Mouse (Mus musculus): ENCODE data around the gene Trpc4ap. TPM values are rescaled to one million over a fixed set of nuclear protein-coding genes. Genes with fewer than 3 reads are reported as not detected.
"Not testable (repeated sequence)": the region's sequence is repeated elsewhere in the genome, so short reads cannot be mapped to it uniquely, and the experiment has no call there.

Gene Trpc4ap
- polyA plus RNA-seq, 1 experiment from 2014 or later = 115 TPM

DNA sequence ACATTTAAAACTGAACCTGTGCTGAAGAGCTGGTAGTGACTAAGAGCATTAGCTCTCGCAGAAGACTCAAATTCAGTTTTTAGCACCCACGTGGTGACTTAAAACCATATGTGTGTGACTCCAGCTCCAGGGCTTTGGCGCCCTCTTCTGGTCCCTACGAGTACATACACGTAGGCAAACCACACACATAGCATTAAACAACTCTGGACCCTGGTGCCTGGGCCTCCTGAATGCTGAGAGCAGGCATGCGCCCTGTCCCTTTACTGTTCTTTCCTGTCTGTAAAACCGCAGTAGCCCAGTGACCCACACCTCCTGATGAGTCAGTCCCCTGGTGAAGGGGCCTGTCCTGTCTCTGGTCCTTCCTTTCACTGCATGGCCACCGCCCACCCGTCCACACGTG lies 67.5 kb downstream of the Trpc4ap start:
- 37% methylated on average over 10 of the region's 10 CpGs for WGBS
- Histone ChIP-seq H3K4me1 (peaks cover 8% of the 10 kb centered on the region), H3K4me3 (replicated peaks) (no peak overlapping the region), H3K9ac (no peak overlapping the region), H3K36me3 (no peaks in the 10 kb centered on the region), H3K4me2 (no peak overlapping the region), H3K27ac (no peak overlapping the region), H3K9me3 (no peaks in the 10 kb centered on the region), H3K27me3 (replicated peaks) (peaks cover 28% of the 10 kb centered on the region)
- no peak for ATAC-seq (ENCODE audit: insufficient read depth, low FRiP score, low read depth)

DNA sequence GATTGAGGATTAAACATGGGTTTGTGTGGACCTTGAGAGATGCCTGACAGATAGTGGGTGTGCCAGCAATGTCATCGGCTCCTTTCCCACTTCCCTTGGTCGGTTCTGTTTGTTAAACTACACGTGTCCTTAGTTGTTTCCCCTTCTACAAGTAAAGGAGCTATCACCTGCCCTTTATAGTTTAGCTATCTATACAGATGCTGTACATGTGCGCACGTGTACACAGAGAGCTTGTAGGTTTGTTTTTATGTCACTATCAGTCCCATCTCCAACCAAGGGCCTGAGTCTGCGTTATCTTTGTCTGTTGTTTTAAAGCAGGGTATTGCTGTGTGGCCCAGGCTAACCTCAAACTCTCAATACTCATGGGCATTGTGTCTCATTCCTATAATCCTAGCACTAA lies 68.2 kb downstream of the Trpc4ap start:
- Histone ChIP-seq H3K9me3 (no peaks in the 10 kb centered on the region), H3K36me3 (no peaks in the 10 kb centered on the region), H3K4me1 (peaks cover 2% of the 10 kb centered on the region; the same call in 1 of the 2 replicates), H3K4me3 (replicated peaks) (no peak overlapping the region), H3K9ac (no peak overlapping the region), H3K27ac (no peak overlapping the region), H3K4me2 (no peak overlapping the region), H3K27me3 (replicated peaks) (peaks cover 22% of the 10 kb centered on the region; the same call in 1 of the 2 replicates)
- WGBS = 75% methylated on average over 6 of the region's 6 CpGs
- no peak for ATAC-seq (ENCODE audit: insufficient read depth, low FRiP score, low read depth)

DNA sequence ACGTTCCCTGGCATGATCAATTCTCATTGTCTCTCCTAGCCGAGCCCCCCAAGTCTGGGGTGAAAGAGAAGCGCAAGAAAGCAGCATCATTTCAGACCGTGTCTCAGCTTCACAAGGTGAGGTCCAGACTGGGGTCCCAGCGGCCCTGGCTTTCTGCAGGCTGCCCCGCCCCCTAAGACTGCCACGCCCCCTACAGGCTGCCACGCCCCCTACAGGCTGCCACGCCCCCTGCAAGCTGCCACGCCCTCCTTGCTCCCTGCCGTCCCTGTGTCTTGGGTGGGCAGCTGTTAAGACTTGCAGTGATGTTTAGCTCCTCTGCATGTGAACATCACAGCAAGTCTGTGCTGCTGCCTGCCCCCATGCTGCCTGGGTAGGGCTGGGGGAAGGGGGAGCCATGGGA lies 69.6 kb downstream of the Trpc4ap start:
- Histone ChIP-seq H3K27me3 (replicated peaks) (peaks cover 17% of the 10 kb centered on the region; the same call in 1 of the 2 replicates), H3K9ac (no peak overlapping the region), H3K4me3 (replicated peaks) (no peak overlapping the region), H3K9me3 (no peaks in the 10 kb centered on the region), H3K27ac (no peak overlapping the region), H3K4me1 (no peaks in the 10 kb centered on the region), H3K36me3 (no peaks in the 10 kb centered on the region), H3K4me2 (no peak overlapping the region)
- WGBS = 30% methylated on average over 11 of the region's 11 CpGs
- ATAC-seq (ENCODE audit: insufficient read depth, low FRiP score, low read depth) = no peak

DNA sequence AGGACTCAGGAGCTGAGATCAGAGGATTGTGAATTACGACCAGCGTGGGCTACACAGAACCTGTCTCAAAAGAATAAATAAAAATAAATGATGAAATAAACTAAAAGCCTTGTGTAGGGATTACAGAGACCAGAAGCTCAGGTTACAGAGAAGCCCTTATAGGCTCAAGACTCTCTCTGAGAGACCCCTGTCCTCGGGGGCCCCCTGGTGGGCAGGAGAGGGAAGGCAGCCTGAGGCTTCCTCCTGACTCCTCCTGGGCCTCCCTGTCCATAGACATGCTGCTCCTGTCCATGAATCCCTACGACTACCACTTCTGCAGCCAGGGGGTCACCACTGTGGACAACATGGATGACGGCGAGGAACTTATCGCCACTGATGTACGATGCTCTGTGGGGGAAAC lies 72.4 kb downstream of the Trpc4ap start:
- ATAC-seq (ENCODE audit: insufficient read depth, low FRiP score, low read depth) = peak; percentile 62; the same call in 1 of the 2 replicates

DNA sequence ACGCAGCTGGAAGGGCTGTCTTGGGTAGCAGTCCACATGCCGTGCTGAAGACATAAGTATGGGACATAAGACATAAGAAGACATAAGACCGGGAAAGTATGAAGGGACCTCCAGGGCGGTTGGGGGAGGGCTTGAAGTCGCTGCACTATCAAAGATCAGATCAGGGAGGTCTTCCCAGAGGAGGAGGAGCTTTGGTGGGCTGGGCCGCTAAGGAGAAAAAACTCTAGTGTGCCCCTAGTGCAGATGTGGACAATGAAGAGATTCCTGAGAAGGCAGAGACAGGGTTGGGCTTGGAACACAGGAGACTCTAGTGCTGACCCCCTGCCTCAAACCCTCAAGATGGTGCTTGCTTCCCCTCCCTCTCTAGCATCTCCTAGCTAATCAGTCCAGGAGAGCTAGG lies 75.2 kb downstream of the Trpc4ap start:
- H3K9ac ChIP-seq = no peak overlapping the region
- H3K4me3 ChIP-seq (replicated peaks) = no peak overlapping the region
- H3K4me1 ChIP-seq = 0 out of 2 replicates have a peak, but pooled peaks cover 6% of the 10 kb centered on the region
- no peak overlapping the region for H3K4me2 ChIP-seq
- 48% methylated on average over 6 of the region's 6 CpGs for WGBS
- 0 out of 2 replicates have a peak, but pooled peaks cover 6% of the 10 kb centered on the region for H3K27me3 ChIP-seq (replicated peaks)
- H3K9me3 ChIP-seq = no peaks in the 10 kb centered on the region
- no peak for ATAC-seq (ENCODE audit: insufficient read depth, low FRiP score, low read depth)
- no peak overlapping the region for H3K27ac ChIP-seq
- H3K36me3 ChIP-seq = no peaks in the 10 kb centered on the region

More for the DNA sequence above, 72.4 kb downstream of the Trpc4ap start:
- no peaks in the 10 kb centered on the region for H3K36me3 ChIP-seq
- 0 out of 2 replicates have a peak, but pooled peaks cover 8% of the 10 kb centered on the region for H3K27me3 ChIP-seq (replicated peaks)
- 16% methylated on average over 8 of the region's 8 CpGs for WGBS
- H3K27ac ChIP-seq = no peak overlapping the region
- H3K4me2 ChIP-seq = no peak overlapping the region
- no peak overlapping the region for H3K9ac ChIP-seq
- H3K4me3 ChIP-seq (replicated peaks) = no peak overlapping the region
- no peaks in the 10 kb centered on the region for H3K4me1 ChIP-seq
- no peaks in the 10 kb centered on the region for H3K9me3 ChIP-seq

DNA sequence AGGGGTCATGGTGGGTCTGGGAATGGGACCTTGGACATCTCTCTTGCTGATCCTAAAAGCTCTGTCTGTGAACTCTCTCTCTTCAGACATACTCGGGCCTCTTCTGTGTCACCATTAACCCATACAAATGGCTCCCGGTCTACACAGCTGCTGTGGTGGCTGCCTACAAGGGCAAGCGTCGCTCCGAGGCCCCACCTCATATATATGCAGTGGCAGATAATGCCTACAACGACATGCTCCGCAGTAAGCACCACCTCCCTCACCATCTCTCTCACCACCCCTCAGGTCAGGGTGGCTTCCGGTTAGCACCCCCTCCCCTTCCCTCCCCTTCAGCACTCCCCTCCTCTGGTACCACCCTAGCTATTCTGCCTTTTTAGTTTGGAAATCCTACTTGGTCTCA lies 78.2 kb downstream of the Trpc4ap start:
- H3K27me3 ChIP-seq (replicated peaks) = 0 out of 2 replicates have a peak, but pooled peaks cover 3% of the 10 kb centered on the region
- 56% methylated on average over 8 of the region's 8 CpGs for WGBS
- H3K9ac ChIP-seq = no peak overlapping the region
- no peaks in the 10 kb centered on the region for H3K36me3 ChIP-seq
- H3K4me3 ChIP-seq (replicated peaks) = no peak overlapping the region
- H3K4me1 ChIP-seq = 0 out of 2 replicates have a peak, but pooled peaks cover 6% of the 10 kb centered on the region
- ATAC-seq (ENCODE audit: insufficient read depth, low FRiP score, low read depth) = peak; percentile 59; the same call in 1 of the 2 replicates
- H3K9me3 ChIP-seq = no peaks in the 10 kb centered on the region
- no peak overlapping the region for H3K27ac ChIP-seq
- peak overlapping the region; percentile 57 for H3K4me2 ChIP-seq

DNA sequence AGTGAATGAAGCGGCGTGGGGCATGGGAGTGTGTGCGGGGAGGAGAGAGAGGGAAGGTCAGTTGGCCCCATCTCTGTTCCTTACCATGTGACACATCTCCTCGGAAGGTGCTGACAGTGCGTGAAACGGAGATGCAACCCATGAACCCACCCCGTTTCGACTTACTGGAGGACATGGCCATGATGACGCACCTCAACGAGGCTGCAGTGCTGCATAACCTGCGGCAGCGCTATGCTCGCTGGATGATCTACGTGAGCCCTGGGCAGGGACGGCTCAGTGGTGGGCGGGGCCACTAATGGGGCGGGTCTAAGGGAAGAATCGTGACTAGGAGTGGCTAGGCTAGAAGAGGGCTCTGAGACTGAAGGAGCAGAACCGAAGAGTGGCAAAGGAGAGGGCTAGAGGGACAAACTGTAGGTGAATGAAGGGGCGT lies 78.8 kb downstream of the Trpc4ap start:
- Histone ChIP-seq H3K36me3 (no peaks in the 10 kb centered on the region), H3K4me1 (0 out of 2 replicates have a peak, but pooled peaks cover 6% of the 10 kb centered on the region), H3K4me3 (replicated peaks) (peak overlapping the region; percentile 36), H3K9me3 (no peaks in the 10 kb centered on the region), H3K27me3 (replicated peaks) (0 out of 2 replicates have a peak, but pooled peaks cover 3% of the 10 kb centered on the region), H3K4me2 (peak overlapping the region; percentile 57), H3K9ac (no peak overlapping the region), H3K27ac (no peak overlapping the region)
- 5% methylated on average over 20 of the region's 20 CpGs for WGBS
- peak; percentile 93 for ATAC-seq (ENCODE audit: insufficient read depth, low FRiP score, low read depth)

DNA sequence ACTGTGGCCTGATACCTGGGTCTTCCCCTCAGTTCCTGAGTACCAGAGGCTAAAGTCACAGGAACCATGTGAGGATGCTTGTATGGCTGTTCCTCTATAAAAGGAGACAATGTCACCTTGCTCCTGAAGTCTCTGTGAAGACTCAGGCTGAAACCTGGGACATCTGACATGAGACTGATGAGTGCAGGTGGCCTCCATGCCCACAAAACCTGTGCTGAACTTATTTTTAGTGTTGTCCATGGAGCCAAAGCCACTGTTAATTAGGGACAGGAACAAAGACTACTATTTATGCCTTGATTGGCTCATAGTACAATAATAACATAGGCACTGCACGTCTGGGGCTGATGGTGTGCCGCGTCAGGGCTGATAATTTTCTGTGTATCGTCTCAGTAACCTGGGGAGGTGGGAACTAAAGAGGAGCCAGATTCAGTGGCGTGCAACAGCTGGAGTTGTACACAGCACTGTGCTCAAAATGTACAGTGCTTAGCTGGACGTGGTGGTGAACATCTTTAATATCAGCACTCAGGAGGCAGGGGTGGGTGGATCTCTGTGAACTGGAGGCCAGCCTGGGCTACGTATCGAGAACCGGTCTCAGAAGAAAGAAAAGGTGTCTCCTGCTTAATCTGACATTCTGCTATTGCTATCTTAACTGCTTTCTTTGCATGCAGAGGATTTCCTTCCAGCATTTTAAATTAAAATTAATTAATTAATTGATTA lies 80.2 kb downstream of the Trpc4ap start:
- Histone ChIP-seq H3K9me3 (no peaks in the 10 kb centered on the region), H3K9ac (no peak overlapping the region), H3K27ac (no peak overlapping the region), H3K4me2 (no peak overlapping the region), H3K36me3 (no peaks in the 10 kb centered on the region), H3K4me3 (replicated peaks) (no peak overlapping the region), H3K27me3 (replicated peaks) (0 out of 2 replicates have a peak, but pooled peaks cover 3% of the 10 kb centered on the region), H3K4me1 (0 out of 2 replicates have a peak, but pooled peaks cover 6% of the 10 kb centered on the region)
- 81% methylated on average over 9 of the region's 9 CpGs for WGBS
- ATAC-seq (ENCODE audit: insufficient read depth, low FRiP score, low read depth) = no peak

DNA sequence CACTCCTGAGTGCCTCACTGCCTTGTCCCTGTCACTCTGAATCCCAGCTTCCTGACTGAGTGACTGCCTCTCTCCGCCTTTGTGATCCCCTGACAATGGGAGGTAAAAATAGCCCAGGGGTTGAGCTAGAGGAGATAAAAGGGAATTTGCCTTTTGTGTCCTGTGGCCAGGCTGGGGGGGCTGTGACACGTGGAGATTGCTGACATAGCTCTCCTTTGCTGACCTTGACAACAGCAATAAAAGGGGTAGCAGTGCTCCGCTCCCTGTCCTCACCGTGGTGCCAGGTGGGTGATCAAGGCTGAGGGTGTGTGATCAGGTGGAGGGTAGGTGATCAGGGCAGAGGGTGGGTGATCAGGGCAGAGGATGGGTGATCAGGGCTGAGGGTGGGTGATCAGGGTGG lies 81.2 kb downstream of the Trpc4ap start, which contains the start of gene Myh7b:
Gene Myh7b, plus strand, starts transcription at position 235 of the 400 bp plus-strand sequence.
- Histone ChIP-seq H3K4me3 (replicated peaks) (no peak within 1 kb of the TSS), H3K9ac (no peak within 1 kb of the TSS), H3K27me3 (replicated peaks) (0 out of 2 replicates have a peak, but pooled peaks cover 3% of the 10 kb centered on the region), H3K36me3 (no peaks in the 10 kb centered on the region), H3K4me2 (no peak within 1 kb of the TSS), H3K4me1 (0 out of 2 replicates have a peak, but pooled peaks cover 6% of the 10 kb centered on the region), H3K9me3 (no peaks in the 10 kb centered on the region), H3K27ac (no peak within 1 kb of the TSS)
- 43% methylated on average over 4 of the region's 4 CpGs for WGBS
- no peak for ATAC-seq (ENCODE audit: insufficient read depth, low FRiP score, low read depth)

DNA sequence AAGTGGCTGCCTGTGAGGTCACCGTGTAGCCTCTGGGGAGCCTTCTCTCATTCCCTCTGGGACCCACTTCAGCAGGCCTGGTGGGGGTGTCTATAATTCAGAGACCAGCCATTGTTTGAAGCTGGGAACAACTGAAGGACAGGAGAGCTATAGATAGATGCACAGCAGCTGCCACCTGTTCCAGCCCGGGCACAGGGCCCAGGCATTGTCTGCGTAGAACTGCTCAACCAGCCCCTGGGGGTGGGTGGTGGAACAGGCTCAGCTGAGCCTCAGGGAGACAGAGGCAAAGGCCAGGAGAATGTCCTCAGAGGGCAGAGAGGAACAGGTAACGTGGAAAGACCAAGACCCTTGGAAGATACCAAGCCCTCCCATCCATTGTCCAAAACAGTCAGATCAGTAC lies 85.8 kb downstream of the Trpc4ap start:
- Histone ChIP-seq H3K27ac (no peak overlapping the region), H3K27me3 (replicated peaks) (no peaks in the 10 kb centered on the region), H3K4me3 (replicated peaks) (no peak overlapping the region), H3K9ac (no peak overlapping the region), H3K4me2 (no peak overlapping the region), H3K36me3 (no peaks in the 10 kb centered on the region), H3K4me1 (no peaks in the 10 kb centered on the region), H3K9me3 (no peaks in the 10 kb centered on the region)
- 70% methylated on average over 4 of the region's 4 CpGs for WGBS
- no peak for ATAC-seq (ENCODE audit: insufficient read depth, low FRiP score, low read depth)

DNA sequence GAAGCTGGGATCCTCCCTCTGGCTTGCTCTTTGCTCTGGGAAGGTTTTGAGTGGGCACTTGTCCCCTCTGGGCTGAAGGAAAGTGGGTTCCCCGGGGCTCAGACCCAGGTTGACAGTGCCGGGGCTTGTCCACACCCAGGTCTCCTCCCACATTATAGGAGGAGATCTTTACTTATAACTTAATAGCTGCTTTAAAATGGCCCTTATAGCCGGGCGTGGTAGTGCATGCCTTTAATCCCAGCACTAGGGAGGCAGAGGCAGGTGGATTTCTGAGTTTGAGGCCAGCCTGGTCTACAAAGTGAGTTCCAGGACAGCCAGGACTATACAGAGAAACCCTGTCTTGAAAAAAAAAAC lies 87.0 kb downstream of the Trpc4ap start:
- WGBS = 67% methylated on average over 4 of the region's 4 CpGs
- peak overlapping the region; percentile 10; the same call in 1 of the 2 replicates for H3K4me2 ChIP-seq
- H3K4me1 ChIP-seq; H3K36me3 ChIP-seq; H3K27ac ChIP-seq; H3K27me3 ChIP-seq (replicated peaks); H3K9ac ChIP-seq; H3K9me3 ChIP-seq; H3K4me3 ChIP-seq (replicated peaks): not testable (repeated sequence)
- peak; percentile 44; the same call in 1 of the 2 replicates for ATAC-seq (ENCODE audit: insufficient read depth, low FRiP score, low read depth)

DNA sequence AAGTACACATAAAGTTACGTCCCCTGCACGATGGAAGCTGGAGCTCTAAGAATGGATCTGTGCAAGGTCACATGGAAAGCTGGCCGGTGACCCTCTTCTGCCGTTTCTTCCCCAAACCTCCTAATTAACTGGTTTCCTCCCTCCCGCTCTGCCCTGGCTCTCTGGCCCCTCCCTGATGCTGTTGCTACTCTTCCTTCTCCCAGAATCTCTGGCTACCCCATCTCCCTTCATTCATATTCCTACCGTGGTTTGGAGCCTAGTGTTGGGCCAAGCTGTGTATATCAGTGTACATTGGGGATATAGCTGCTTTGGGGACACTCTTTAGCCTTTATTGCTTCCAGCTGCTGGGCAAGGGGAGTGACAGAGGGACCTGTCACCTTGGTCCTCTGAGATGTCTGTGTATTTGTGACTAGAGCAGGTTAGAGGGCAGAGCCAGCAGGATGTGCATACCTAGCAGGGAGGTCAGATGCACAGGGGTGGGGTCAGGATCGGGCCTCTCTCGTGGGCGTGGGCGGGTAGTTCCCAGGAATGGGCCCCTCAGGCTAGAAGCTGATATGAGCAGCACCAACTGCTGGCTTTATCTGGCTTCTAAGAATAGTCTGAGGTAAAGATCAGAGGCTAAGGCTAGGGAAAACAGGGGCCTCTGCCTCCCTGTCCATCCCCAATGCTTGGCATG lies 87.5 kb downstream of the Trpc4ap start:
- Histone ChIP-seq H3K27me3 (replicated peaks) (no peaks in the 10 kb centered on the region), H3K9ac (no peak overlapping the region), H3K9me3 (no peaks in the 10 kb centered on the region), H3K4me3 (replicated peaks) (no peak overlapping the region), H3K27ac (no peak overlapping the region), H3K4me1 (no peaks in the 10 kb centered on the region), H3K36me3 (no peaks in the 10 kb centered on the region), H3K4me2 (peak overlapping the region; percentile 10; the same call in 1 of the 2 replicates)
- peak; percentile 91 for ATAC-seq (ENCODE audit: insufficient read depth, low FRiP score, low read depth)
- 31% methylated on average over 10 of the region's 10 CpGs for WGBS
